Mouse (Mus musculus) thymus, adult 2 months (tissue): ENCODE results near the gene Ppp1r21. TPM values are rescaled to one million over a fixed set of nuclear protein-coding genes. Genes with fewer than 3 reads are reported as not detected.

Source experiments
- DNase-seq: peaks from one replicate; pipeline ENCODE4 v3.0.0; 2021
- H3K27ac ChIP-seq: fragments of 200-500 bp; 2 replicates; pipeline ENCODE4 v1.5.1; 2012; ENCODE audit warnings: low read length, control low read depth; ENCODE audit not compliant: control insufficient read depth, insufficient read depth
- H3K27me3 ChIP-seq: fragments of 200-500 bp; 2 replicates; pipeline ENCODE4 v1.6.1; 2012; ENCODE audit warnings: mild to moderate bottlenecking, low read length, moderate library complexity, mixed read lengths; ENCODE audit not compliant: control insufficient read depth, insufficient read depth
- H3K36me3 ChIP-seq: fragments of 200-500 bp; 2 replicates; pipeline ENCODE4 v1.6.1; 2012; ENCODE audit warnings: mild to moderate bottlenecking, low read length, moderate library complexity; ENCODE audit not compliant: control insufficient read depth, insufficient read depth
- H3K4me1 ChIP-seq: fragments of 200-500 bp; replicated peaks from 2 replicates; pipeline ENCODE4 v1.6.1; 2012; ENCODE audit warnings: low read length; ENCODE audit not compliant: control insufficient read depth, insufficient read depth
- H3K4me3 ChIP-seq: fragments of 200-500 bp; 2 replicates; pipeline ENCODE4 v1.5.1; 2012; ENCODE audit warnings: mild to moderate bottlenecking, low read length, control low read depth, moderate library complexity; ENCODE audit not compliant: control insufficient read depth, insufficient read depth
- CTCF ChIP-seq: fragments of 200-500 bp; IDR thresholded peaks from 2 replicates; pipeline ENCODE4 v1.5.1; 2012; ENCODE audit warnings: mild to moderate bottlenecking, control low read depth, low read length, moderate library complexity, borderline replicate concordance; ENCODE audit not compliant: control insufficient read depth, poor library complexity, insufficient read depth; ENCODE audit errors: extremely low read depth
- POLR2A ChIP-seq: fragments of 200-500 bp; IDR thresholded peaks from 2 replicates; pipeline ENCODE4 v1.6.1; 2012; ENCODE audit warnings: mild to moderate bottlenecking, low read length, control low read depth, moderate library complexity; ENCODE audit not compliant: control insufficient read depth, poor library complexity, insufficient read depth; ENCODE audit errors: extremely low read depth
- WGBS: fragments of 180-500 bp; shearing (Covaris S2); methylation state at CpG from one replicate; pipeline ENCODE4 v1.1.7; 2018; 5-methylcytosine and 5-hydroxymethylcytosine counted together
- polyA plus RNA-seq: library from polyadenylated mRNA; depleted of rRNA; stranded (reverse); fragments of >200 nt; gene quantifications from 2 replicates; pipeline ENCODE4 v1.2.3, GENCODE M21; 2012

Gene Ppp1r21
- polyA plus RNA-seq, 1 experiment, result 40.9 TPM

GRCm38 (mm10) chr17:88595071-88595470 lies 65.2 kb downstream of the Ppp1r21 start:
- Histone ChIP-seq H3K27ac (no peak overlapping the region), H3K27me3 (no peaks in the 10 kb centered on the region), H3K4me3 (no peak overlapping the region), H3K4me1 (peaks cover 9% of the 10 kb centered on the region), H3K36me3 (no peaks in the 10 kb centered on the region)
- DNase-seq, result no peak
- no peak for TF ChIP-seq CTCF
- TF ChIP-seq POLR2A, result no peak
- WGBS, result 92% methylated on average over 4 of the region's 4 CpGs

GRCm38 (mm10) chr17:88596068-88596467 lies 66.2 kb downstream of the Ppp1r21 start:
- Histone ChIP-seq H3K36me3 (no peaks in the 10 kb centered on the region), H3K4me1 (peaks cover 9% of the 10 kb centered on the region), H3K27ac (no peak overlapping the region), H3K4me3 (no peak overlapping the region), H3K27me3 (no peaks in the 10 kb centered on the region)
- DNase-seq, result no peak
- no peak for TF ChIP-seq CTCF
- TF ChIP-seq POLR2A, result no peak
- 91% methylated on average over 4 of the region's 4 CpGs for WGBS

- Histone ChIP-seq H3K27me3 (no peaks in the 10 kb centered on the region), H3K27ac (no peak overlapping the region), H3K36me3 (no peaks in the 10 kb centered on the region), H3K4me3 (peak overlapping the region; percentile 63), H3K4me1 (peaks cover 9% of the 10 kb centered on the region)
- TF ChIP-seq CTCF (peak; percentile 84; the same call in 1 of the 2 replicates), POLR2A (no peak)
- 43% methylated on average over 16 of the region's 16 CpGs for WGBS
- peak; percentile 79 for DNase-seq
Observed at GRCm38 (mm10) chr17:88596544-88597221, 66.8 kb downstream of the Ppp1r21 start.

- Histone ChIP-seq H3K36me3 (no peaks in the 10 kb centered on the region), H3K4me3 (peak within 1 kb of the TSS; percentile 63), H3K4me1 (peaks cover 9% of the 10 kb centered on the region), H3K27me3 (no peaks in the 10 kb centered on the region), H3K27ac (no peak within 1 kb of the TSS)
- peak; percentile 18 for DNase-seq
- TF ChIP-seq CTCF (no peak; the same call in 1 of the 2 replicates), POLR2A (no peak)
- 6% methylated on average over 41 of the region's 41 CpGs for WGBS
Observed at GRCm38 (mm10) chr17:88597222-88598055, 67.5 kb downstream of the Ppp1r21 start, which contains the start of gene Ston1. Ston1 (plus strand) TSS chr17:88597684.

GRCm38 (mm10) chr17:88598056-88598420 lies 68.1 kb downstream of the Ppp1r21 start:
- TF ChIP-seq POLR2A (no peak), CTCF (no peak)
- Histone ChIP-seq H3K27ac (no peak overlapping the region), H3K27me3 (no peaks in the 10 kb centered on the region), H3K4me3 (peak overlapping the region; percentile 63), H3K4me1 (peaks cover 9% of the 10 kb centered on the region), H3K36me3 (no peaks in the 10 kb centered on the region)
- 66% methylated on average over 5 of the region's 5 CpGs for WGBS
- no peak for DNase-seq

- H3K27ac ChIP-seq, result no peak overlapping the region
- no peak overlapping the region for H3K4me3 ChIP-seq
- no peaks in the 10 kb centered on the region for H3K36me3 ChIP-seq
- 57% methylated on average over 14 of the region's 14 CpGs for WGBS
- TF ChIP-seq POLR2A (no peak), CTCF (no peak)
- DNase-seq, result no peak
- H3K4me1 ChIP-seq, result peaks cover 9% of the 10 kb centered on the region
- no peaks in the 10 kb centered on the region for H3K27me3 ChIP-seq
Observed at GRCm38 (mm10) chr17:88598570-88599368, 68.9 kb downstream of the Ppp1r21 start.
